Mouse (Mus musculus): Measurements from ENCODE around the gene Zfp410. TPM values are rescaled to one million over a fixed set of nuclear protein-coding genes. Genes with fewer than 3 reads are reported as not detected.

Zfp410 gene
- polyA plus RNA-seq, 1 experiment from 2014 or later, result 93.8 TPM

GRCm38 (mm10) chr12:84361555-84362489, 45.2 kb downstream of the Zfp410 start, which contains the start of the genes Coq6 and Fam161b:
Gene Coq6 (plus strand): TSS chr12:84361657.
Gene Fam161b (minus strand): TSS chr12:84361833.
- Histone ChIP-seq H3K27me3 (no peaks in the 10 kb centered on the region), H3K36me3 (peaks cover 7% of the 10 kb centered on the region), H3K9ac (peak within 1 kb of the TSS; percentile 91), H3K4me3 (peak within 1 kb of the TSS; percentile 99), H3K4me1 (peaks cover 17% of the 10 kb centered on the region), H3K4me2 (peak within 1 kb of the TSS; percentile 81), H3K9me3 (no peaks in the 10 kb centered on the region), H3K27ac (peak within 1 kb of the TSS; percentile 48; the same call in 1 of the 2 replicates)
- WGBS, result under 1% methylated on average over 51 of the region's 51 CpGs
- ATAC-seq (ENCODE audit: insufficient number of reproducible peaks, insufficient read depth, low FRiP score, low TSS enrichment, low read depth), result peak; percentile 98

GRCm38 (mm10) chr12:84362872-84363271, 46.2 kb downstream of the Zfp410 start:
- Histone ChIP-seq H3K27ac (no peak overlapping the region), H3K9ac (no peak overlapping the region), H3K4me1 (peaks cover 17% of the 10 kb centered on the region), H3K4me2 (peak overlapping the region; percentile 81), H3K4me3 (peak overlapping the region; percentile 99), H3K36me3 (peaks cover 10% of the 10 kb centered on the region), H3K9me3 (no peaks in the 10 kb centered on the region), H3K27me3 (no peaks in the 10 kb centered on the region)
- WGBS, result 61% methylated on average over 2 of the region's 2 CpGs
- ATAC-seq (ENCODE audit: insufficient number of reproducible peaks, insufficient read depth, low FRiP score, low TSS enrichment, low read depth), result no peak

DNA sequence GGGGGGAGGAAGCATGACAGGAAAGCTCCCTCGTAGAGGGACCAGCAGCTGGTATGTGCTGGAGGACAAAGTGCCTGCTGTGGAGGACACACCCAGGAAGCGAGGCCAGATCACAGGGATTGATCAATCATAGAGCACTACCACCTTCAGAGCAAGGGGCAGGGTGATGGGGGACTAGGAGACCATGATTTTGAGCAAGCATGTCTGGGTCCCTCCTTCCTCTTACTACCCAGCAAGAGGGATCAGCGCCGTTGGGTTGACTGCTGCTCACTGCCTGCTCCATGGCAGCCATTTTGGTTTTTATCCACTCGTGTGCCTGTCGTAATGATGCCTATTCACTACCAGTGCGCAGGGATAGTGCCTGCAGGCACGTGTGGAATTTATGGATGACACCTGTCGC, 47.6 kb downstream of the Zfp410 start:
- Histone ChIP-seq H3K9ac (no peak overlapping the region), H3K4me2 (no peak overlapping the region), H3K9me3 (no peaks in the 10 kb centered on the region), H3K4me1 (peaks cover 17% of the 10 kb centered on the region), H3K4me3 (no peak overlapping the region), H3K27me3 (no peaks in the 10 kb centered on the region), H3K27ac (no peak overlapping the region), H3K36me3 (peaks cover 24% of the 10 kb centered on the region)
- WGBS, result 84% methylated on average over 9 of the region's 9 CpGs
- no peak for ATAC-seq (ENCODE audit: insufficient number of reproducible peaks, insufficient read depth, low FRiP score, low TSS enrichment, low read depth)

DNA sequence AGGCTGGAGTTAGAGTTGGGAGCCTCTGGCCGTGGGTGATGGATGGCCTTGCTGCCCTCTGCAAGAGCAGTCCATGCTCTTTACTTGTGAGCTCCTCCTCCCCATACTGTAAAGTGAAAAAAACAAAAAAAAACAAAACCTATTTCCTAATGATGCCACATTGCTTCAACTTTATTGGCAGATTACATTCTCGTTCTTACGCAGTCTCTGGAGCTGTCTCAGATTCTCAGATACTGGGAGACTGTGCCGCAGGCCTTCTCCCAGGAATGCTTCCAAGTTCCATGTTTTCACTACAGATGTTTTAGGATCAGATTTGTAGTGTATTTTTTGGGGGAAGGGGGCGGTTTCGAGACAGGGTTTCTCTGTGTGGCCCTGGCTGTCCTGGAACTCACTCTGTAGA, 48.5 kb downstream of the Zfp410 start:
- H3K36me3 ChIP-seq, result peaks cover 32% of the 10 kb centered on the region
- no peaks in the 10 kb centered on the region for H3K9me3 ChIP-seq
- 96% methylated on average over 6 of the region's 6 CpGs for WGBS
- H3K4me1 ChIP-seq, result peaks cover 17% of the 10 kb centered on the region
- no peaks in the 10 kb centered on the region for H3K27me3 ChIP-seq
- no peak overlapping the region for H3K27ac ChIP-seq
- no peak overlapping the region for H3K4me3 ChIP-seq
- ATAC-seq (ENCODE audit: insufficient number of reproducible peaks, insufficient read depth, low FRiP score, low TSS enrichment, low read depth), result no peak
- H3K9ac ChIP-seq, result no peak overlapping the region
- H3K4me2 ChIP-seq, result no peak overlapping the region

DNA sequence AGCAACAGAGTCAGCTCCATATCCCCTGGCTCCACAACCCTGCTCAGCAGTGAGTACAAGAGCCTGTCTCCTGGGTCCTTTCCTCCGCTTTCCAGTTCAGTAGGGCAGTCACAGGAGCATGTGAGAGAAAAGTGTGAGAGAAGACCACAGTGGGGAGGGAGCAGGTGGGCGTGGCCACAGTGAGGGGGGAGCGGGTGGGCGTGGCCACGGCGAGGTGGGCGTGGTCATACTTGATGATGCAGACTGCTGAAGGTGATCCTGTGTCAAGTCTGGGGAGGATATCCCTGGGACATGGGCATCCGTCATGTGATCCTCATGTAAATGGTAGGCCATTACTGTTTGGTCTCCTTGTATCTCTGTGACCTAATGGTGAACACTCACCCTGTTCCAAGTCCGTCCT, 50.3 kb downstream of the Zfp410 start:
- Histone ChIP-seq H3K4me2 (no peak overlapping the region), H3K27ac (no peak overlapping the region), H3K36me3 (peaks cover 51% of the 10 kb centered on the region), H3K4me1 (peaks cover 9% of the 10 kb centered on the region), H3K4me3 (no peak overlapping the region), H3K27me3 (no peaks in the 10 kb centered on the region), H3K9me3 (no peaks in the 10 kb centered on the region), H3K9ac (no peak overlapping the region)
- ATAC-seq (ENCODE audit: insufficient number of reproducible peaks, insufficient read depth, low FRiP score, low TSS enrichment, low read depth), result no peak
- WGBS, result 67% methylated on average over 9 of the region's 9 CpGs

DNA sequence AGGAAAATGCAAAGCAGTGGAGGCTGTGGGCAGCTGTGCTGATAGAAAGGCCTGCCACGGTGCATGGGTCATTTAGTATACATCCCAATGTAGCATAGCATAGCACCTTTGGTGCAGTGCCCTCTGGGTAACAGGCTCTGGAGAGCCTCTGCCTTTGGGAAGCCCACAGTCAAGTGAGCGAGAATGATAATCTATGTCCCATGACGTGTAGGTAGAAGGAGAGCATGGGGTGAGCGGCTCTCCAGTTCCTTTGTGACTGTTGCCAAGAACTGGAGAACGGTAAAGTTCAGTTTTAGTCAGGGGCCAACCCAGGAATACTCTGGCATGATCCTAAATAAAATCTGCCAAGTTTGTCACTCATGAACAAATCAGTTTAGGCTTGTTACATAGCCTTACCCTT, 55.0 kb downstream of the Zfp410 start:
- Histone ChIP-seq H3K4me1 (no peaks in the 10 kb centered on the region), H3K4me3 (no peak overlapping the region), H3K4me2 (no peak overlapping the region), H3K36me3 (peaks cover 84% of the 10 kb centered on the region), H3K27ac (no peak overlapping the region), H3K9me3 (no peaks in the 10 kb centered on the region), H3K27me3 (no peaks in the 10 kb centered on the region), H3K9ac (no peak overlapping the region)
- WGBS, result 92% methylated on average over 5 of the region's 5 CpGs
- ATAC-seq (ENCODE audit: insufficient number of reproducible peaks, insufficient read depth, low FRiP score, low TSS enrichment, low read depth), result no peak

GRCm38 (mm10) chr12:84373831-84374481, 57.3 kb downstream of the Zfp410 start:
- Histone ChIP-seq H3K27me3 (no peaks in the 10 kb centered on the region), H3K27ac (no peak overlapping the region), H3K4me3 (no peak overlapping the region), H3K9me3 (no peaks in the 10 kb centered on the region), H3K4me1 (no peaks in the 10 kb centered on the region), H3K4me2 (no peak overlapping the region), H3K9ac (no peak overlapping the region), H3K36me3 (peaks cover 66% of the 10 kb centered on the region)
- ATAC-seq (ENCODE audit: insufficient number of reproducible peaks, insufficient read depth, low FRiP score, low TSS enrichment, low read depth), result no peak
- WGBS, result 91% methylated on average over 6 of the region's 6 CpGs

GRCm38 (mm10) chr12:84382369-84382768, 65.7 kb downstream of the Zfp410 start:
- ATAC-seq (ENCODE audit: insufficient number of reproducible peaks, insufficient read depth, low FRiP score, low TSS enrichment, low read depth), result no peak
- H3K9me3 ChIP-seq, result no peaks in the 10 kb centered on the region
- peaks cover 6% of the 10 kb centered on the region; the same call in 1 of the 2 replicates for H3K36me3 ChIP-seq
- H3K4me3 ChIP-seq, result no peak overlapping the region
- H3K4me1 ChIP-seq, result no peaks in the 10 kb centered on the region
- no peak overlapping the region for H3K4me2 ChIP-seq
- no peak overlapping the region for H3K27ac ChIP-seq
- H3K27me3 ChIP-seq, result no peaks in the 10 kb centered on the region
- H3K9ac ChIP-seq, result no peak overlapping the region
- WGBS, result 80% methylated on average over 4 of the region's 4 CpGs

DNA sequence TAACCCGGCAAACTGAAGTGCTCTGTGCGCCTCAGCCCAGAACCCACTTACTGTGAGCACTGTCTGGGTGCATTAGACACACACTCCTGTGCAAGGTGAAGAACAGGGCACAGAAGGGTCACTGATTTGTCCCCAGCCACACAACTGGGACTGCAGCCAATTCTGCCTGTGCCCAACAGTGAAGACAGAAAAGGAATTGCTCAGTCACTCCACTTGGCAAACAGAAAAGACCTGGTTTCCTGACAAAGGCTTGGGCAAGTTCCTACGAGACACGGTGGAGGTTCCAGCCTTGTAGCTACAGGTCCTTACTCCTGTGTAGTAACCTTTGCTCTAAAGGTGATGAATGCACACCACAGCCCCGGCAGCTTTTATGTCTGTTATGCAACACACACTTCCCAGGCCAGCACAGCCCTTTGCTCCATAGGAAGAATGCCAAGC, 68.0 kb downstream of the Zfp410 start:
- no peak overlapping the region for H3K4me3 ChIP-seq
- WGBS, result 74% methylated on average over 5 of the region's 5 CpGs
- H3K4me1 ChIP-seq, result no peaks in the 10 kb centered on the region
- H3K27me3 ChIP-seq, result no peaks in the 10 kb centered on the region
- ATAC-seq (ENCODE audit: insufficient number of reproducible peaks, insufficient read depth, low FRiP score, low TSS enrichment, low read depth), result no peak
- H3K36me3 ChIP-seq, result peaks cover 4% of the 10 kb centered on the region; the same call in 1 of the 2 replicates
- no peaks in the 10 kb centered on the region for H3K9me3 ChIP-seq
- H3K9ac ChIP-seq, result no peak overlapping the region
- H3K4me2 ChIP-seq, result no peak overlapping the region
- H3K27ac ChIP-seq, result no peak overlapping the region

DNA sequence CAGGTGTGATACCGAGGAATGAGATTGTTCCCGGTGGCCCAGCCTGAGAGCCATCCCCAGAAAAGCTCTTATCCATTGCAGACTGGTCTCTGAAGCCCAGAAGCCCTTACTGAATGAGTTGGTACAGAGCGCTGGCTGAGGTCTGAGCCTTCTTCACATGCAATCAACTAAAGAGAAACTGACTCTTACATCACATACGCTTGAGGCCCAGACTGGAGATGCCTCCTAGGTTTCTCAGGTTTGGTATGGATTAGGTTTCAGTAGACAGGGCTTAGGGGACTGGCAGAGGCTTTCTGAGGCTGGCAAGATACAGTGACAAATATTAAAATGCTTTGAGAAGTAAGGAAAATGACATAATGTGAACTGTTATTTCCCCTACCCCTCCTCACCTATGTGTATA, 68.8 kb downstream of the Zfp410 start:
- 90% methylated on average over 4 of the region's 4 CpGs for WGBS
- no peak overlapping the region for H3K27ac ChIP-seq
- H3K27me3 ChIP-seq, result no peaks in the 10 kb centered on the region
- no peaks in the 10 kb centered on the region for H3K9me3 ChIP-seq
- H3K4me2 ChIP-seq, result no peak overlapping the region
- H3K36me3 ChIP-seq, result peaks cover 4% of the 10 kb centered on the region; the same call in 1 of the 2 replicates
- no peak overlapping the region for H3K4me3 ChIP-seq
- no peak for ATAC-seq (ENCODE audit: insufficient number of reproducible peaks, insufficient read depth, low FRiP score, low TSS enrichment, low read depth)
- no peak overlapping the region for H3K9ac ChIP-seq
- H3K4me1 ChIP-seq, result no peaks in the 10 kb centered on the region

- H3K27me3 ChIP-seq, result no peaks in the 10 kb centered on the region
- no peaks in the 10 kb centered on the region for H3K36me3 ChIP-seq
- no peak overlapping the region for H3K4me2 ChIP-seq
- 83% methylated on average over 8 of the region's 8 CpGs for WGBS
- no peaks in the 10 kb centered on the region for H3K4me1 ChIP-seq
- H3K9ac ChIP-seq, result no peak overlapping the region
- no peak overlapping the region for H3K4me3 ChIP-seq
- no peak for ATAC-seq (ENCODE audit: insufficient number of reproducible peaks, insufficient read depth, low FRiP score, low TSS enrichment, low read depth)
- no peaks in the 10 kb centered on the region for H3K9me3 ChIP-seq
- no peak overlapping the region for H3K27ac ChIP-seq
Measured at GRCm38 (mm10) chr12:84388097-84388496, 71.4 kb downstream of the Zfp410 start.

Data from embryonic facial prominence, embryonic 13.5 days (tissue).